Mouse (Mus musculus) heart, adult 2 months (tissue): ENCODE data around the gene Robo1.

Experiments
- CTCF ChIP-seq: fragments of 200-600 bp; IDR thresholded peaks from 2 replicates; pipeline ENCODE4 v1.8.1; 2022; ENCODE audit warnings: antibody characterized with exemption, mild to moderate bottlenecking, moderate library complexity
- EP300 ChIP-seq: fragments of 200-500 bp; IDR thresholded peaks from 2 replicates; pipeline ENCODE4 v1.6.1; 2011; ENCODE audit warnings: low read depth, low read length, control low read depth; ENCODE audit not compliant: insufficient read depth
- POLR2A ChIP-seq: fragments of 200-500 bp; IDR thresholded peaks from 2 replicates; pipeline ENCODE4 v1.6.1; 2011; ENCODE audit warnings: mild to moderate bottlenecking, low read depth, low read length, control low read depth; ENCODE audit not compliant: insufficient read depth

- TF ChIP-seq CTCF (no peak), POLR2A (no peak), EP300 (no peak)
Measured at GRCm38 (mm10) chr16:72639332-72639940, 331.3 kb downstream of the Robo1 start.
